ENCODE assay signal across 19 mouse cellular contexts in the genomic region with DNA sequence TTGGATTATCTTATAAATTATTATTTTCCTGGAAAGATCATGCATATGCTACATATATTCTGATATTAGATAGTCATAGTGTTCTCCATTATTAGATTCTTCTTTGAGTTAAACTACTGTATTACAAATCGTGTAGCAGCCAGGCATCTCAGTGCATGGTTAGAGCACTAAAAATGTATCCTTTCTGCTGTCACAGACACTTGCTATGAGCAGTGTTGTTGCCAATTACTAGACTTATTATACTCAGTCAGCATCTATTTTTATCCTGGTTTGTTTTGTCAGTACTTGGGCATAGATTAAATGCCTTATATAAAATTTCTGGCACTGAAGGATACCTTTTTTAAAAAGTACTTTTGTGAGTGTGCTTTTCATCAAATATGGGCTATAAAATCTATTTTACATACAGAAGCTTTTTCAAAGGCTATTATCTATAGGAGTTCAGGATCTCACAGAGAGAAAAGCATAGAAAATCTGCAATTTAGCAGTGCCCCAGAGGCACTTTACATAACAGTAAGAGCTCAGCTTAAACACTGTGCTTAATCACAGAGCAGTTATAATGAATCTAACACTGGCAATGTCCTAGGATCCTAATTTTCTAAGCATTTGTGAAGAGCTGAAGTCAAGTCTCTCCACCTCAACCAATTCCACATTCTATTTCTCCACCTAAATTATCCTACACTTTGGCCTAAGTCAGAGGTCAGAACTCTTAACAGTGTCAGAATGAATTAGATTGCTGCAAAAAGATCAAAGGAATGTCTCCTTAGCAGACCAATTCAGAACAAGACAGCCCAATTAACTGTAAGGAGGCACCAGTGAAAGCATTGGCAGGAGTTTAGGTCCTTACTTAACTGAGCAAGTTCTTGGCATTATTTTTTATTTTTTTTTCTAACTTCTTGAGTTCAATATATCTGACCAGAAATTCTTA.
A peak's percentile ranks its signal among the peaks of the same experiment; 100 is the strongest.
DNase-seq lines count a peak whose midpoint lies in the region; ATAC-seq lines count a peak whose summit lies in the region.
"Had no signal": no experiment of that assay in that cellular context is flagged by ENCODE, and none has a peak within 500 bp of the region (broad histone marks: within the 10 kb centered on the region; RNA-seq: fewer than 3 reads in every experiment).

No protein-coding gene starts in this region.

- no peak for DNase-seq in frontal cortex, postnatal 14 days (ENCODE audit: low spot score in 2 of 2)
- peak; percentile 9 for DNase-seq in Muller cell, postnatal 12 days (ENCODE audit: inconsistent ontology term)
- peak; percentile 27 for DNase-seq in embryo, embryonic 10 days (ENCODE audit: low spot score)
- DNase-seq in hindlimb bud, embryonic 11.5 days (ENCODE audit: extremely low spot score, low read depth, low spot score), result peak; percentile 16
- DNase-seq in urinary bladder, postnatal 25 days (ENCODE audit: low spot score), result no peak
- no peak for DNase-seq in adrenal gland, adult 2 months
- DNase-seq: adrenal gland, postnatal 36 days; B cell, adult 2 months; cerebellum, adult 9-10 months; gastrocnemius, adult 2 months; heart, adult 11 months; kidney, adult 9 months; left cerebral cortex, postnatal 4 days; lung, adult 18-20 months; lung, postnatal 4 days; right cerebral cortex, postnatal 4 days; thymus, postnatal 4 days had no signal

- ATAC-seq in frontal cortex, adult (ENCODE audit: low TSS enrichment), result peak; percentile 97
- ATAC-seq: inflammation-experienced regulatory T-cells, adult 6 months had no signal

Comparison
In these comparisons a context has a peak if more than half of its experiments do, and no peak if none do; other contexts are left out.
1. DNase-seq: peak in Muller cell, postnatal 12 days (single experiment), embryo, embryonic 10 days (single experiment) and hindlimb bud, embryonic 11.5 days (single experiment); none in frontal cortex, postnatal 14 days (0 of 2), urinary bladder, postnatal 25 days (single experiment) and adrenal gland, adult 2 months (single experiment).